Mouse (Mus musculus): ENCODE measurements around the gene Selp.

The Selp gene

DNA sequence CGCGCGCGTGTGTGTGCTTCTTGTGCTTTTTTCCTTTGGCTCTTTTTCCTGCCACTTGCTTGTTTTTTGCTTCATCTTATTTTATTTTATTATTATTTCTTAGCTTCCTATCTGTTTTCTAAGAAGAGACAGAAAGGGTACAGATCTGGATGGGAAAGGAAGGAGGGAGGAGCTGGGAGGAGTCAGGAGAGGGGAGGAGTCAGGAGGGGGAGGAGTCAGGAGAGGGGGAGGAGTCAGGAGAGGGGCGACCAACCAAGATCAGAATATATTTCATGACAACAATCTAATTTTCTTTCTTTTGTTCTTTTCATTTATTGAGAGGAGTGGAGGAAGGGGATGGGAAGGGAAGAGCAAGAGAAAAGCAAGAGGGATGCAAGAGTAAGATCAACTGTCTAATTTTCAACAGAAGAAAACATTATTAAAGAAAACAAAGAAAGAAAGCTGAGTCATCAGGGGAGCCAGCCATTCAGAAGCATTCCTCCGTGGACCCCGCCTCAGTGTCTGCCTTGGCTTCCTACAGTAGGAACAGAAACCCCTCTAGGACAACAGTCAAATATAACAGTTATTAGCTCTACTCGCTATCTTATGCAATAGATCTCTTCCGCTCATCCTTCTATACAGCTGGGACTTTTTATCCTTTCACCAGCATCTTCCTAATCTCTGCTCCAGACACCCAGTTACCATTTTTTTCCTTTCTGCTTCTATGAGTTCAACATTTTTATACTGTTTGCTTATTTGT is 4.3 kb upstream of the Selp start:
- in situ Hi-C loops (cut with MboI; ENCODE audit: low pct_unique_long_range_greater_than_20kb in 1 of 2, low sequenced_read_pairs in 2 of 2, unreplicated experiment in 1 of 2): no loop called here

DNA sequence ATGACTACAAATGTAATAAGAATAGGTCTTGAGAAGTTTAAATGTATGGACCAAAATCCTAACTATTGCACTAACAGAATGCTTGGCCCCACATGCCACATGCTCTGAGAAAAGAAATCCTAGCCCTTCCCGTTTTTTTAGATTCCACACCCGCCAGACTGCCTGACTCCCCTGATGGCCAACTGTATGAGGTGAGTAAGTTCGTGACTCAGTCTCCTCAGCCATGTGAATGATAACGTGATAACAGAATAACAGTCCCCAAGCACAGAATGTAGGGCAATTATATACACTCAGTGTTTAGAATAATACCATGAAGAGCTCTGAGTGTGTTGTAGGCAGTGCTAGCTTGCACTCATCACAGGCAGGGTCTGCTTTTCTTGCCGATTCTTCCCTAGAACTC is 784 bp upstream of the Selp start:
- in situ Hi-C loops (cut with MboI; ENCODE audit: low pct_unique_long_range_greater_than_20kb in 1 of 2, low sequenced_read_pairs in 2 of 2, unreplicated experiment in 1 of 2): no loop called here

DNA sequence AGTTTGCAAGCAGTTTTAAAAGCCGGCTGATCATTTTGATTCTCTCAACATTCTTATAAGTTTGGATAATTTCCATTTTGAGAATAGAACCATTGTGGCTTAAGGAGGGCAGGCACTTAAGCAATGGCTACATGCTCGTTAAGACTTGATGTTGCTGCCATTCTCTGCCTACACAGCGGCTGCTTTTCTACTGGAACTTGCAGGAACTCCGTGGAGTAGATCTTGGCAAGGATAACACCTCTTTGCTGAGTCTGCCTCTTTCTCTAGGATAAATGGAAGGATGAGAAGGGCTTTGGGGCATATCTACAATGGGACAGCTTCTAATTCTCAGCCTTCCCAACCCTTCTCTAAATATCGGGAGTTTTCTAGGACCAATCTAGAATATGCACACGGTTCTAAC is 583 bp downstream of the Selp start:
- in situ Hi-C loops (cut with MboI; ENCODE audit: low pct_unique_long_range_greater_than_20kb in 1 of 2, low sequenced_read_pairs in 2 of 2, unreplicated experiment in 1 of 2): no loop called here

DNA sequence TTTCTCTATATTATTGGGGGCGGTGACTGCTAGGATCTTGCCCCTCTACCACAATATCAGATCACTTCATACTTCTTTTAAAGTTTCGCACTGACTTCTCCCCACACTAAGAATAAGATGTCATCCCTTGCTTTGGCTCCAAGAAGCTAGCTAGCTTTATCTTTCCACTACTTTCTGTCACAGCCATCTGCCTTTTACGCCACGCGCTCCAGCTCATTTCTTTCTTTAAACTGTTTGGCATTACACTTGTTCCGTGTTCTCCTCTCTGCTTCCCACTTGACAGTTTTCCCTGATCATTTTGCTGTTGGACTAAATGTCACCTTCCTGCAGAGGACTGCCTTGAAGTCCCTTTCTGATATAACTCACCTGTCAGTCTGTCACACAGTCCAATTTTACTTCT is 2.8 kb downstream of the Selp start:
- in situ Hi-C loops (cut with MboI; ENCODE audit: low pct_unique_long_range_greater_than_20kb in 1 of 2, low sequenced_read_pairs in 2 of 2, unreplicated experiment in 1 of 2): no loop called here

DNA sequence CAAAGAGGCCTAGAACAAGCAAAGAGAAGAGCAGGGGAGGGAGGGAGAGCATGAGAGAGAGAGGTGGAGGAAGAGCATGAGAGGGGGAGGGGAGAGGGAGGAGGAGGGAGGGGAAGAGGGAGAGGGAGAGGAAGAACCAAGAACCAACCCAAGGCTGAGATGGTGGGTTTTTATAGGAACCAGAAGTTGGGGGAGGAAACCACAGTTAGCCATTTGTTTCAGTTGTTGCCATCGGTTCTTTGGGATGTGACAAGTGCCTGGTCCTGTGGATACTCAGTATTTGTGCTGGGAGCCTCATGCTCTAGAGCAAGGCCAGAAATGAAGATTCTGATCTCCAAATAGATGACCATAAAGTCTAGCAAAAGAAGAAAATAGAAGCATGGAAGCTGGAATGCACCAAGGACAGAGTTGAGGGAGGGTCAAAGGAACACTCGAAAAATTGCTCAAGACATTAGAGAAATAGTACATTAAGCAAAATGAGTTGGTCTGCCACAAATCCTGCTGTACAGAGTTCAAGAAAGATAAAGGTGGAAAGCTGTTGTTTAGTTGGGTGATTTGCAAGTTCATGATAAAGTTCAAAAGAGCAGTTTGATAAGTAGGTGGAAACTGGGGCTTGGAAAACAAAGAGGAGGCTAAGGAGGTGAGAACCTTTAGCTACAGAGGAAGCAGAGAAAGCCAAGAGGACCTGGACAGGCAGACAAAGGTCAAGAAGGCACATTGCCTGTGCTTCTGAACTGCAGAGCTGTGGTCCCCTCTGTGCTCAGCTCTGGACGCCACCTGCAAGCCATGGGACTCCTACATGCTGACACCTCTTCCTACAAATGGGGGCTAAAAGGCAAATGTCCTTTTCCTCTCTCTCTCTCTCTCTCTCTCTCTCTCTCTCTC is 5.1 kb downstream of the Selp start:
- in situ Hi-C loops (cut with MboI; ENCODE audit: low pct_unique_long_range_greater_than_20kb in 1 of 2, low sequenced_read_pairs in 2 of 2, unreplicated experiment in 1 of 2): no loop called here

DNA sequence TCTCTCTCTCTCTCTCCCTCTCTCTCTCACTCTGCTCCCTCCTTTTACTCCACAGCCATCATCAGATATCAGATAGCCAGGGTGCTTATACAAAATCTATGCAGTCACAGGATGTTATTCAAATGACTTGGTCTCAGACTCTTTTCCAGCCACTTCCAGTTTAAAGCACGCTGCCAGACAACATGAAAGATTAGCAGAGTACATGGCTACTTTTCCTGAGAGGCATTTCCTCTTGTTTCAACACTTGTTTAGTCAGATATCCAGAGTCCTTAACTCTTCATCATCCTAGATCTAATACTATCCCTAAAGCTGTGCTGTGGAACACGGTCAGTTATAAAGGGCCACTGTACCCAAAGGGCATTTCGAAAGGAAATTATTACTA is 5.7 kb downstream of the Selp start:
- in situ Hi-C loops (cut with MboI; ENCODE audit: low pct_unique_long_range_greater_than_20kb in 1 of 2, low sequenced_read_pairs in 2 of 2, unreplicated experiment in 1 of 2): no loop called here

- in situ Hi-C loops (cut with MboI; ENCODE audit: low pct_unique_long_range_greater_than_20kb in 1 of 2, low sequenced_read_pairs in 2 of 2, unreplicated experiment in 1 of 2): no loop called here
These were observed 8.8 kb downstream of the Selp start for GRCm38 (mm10) chr1:164123836-164124235.

- in situ Hi-C loops (cut with MboI; ENCODE audit: low pct_unique_long_range_greater_than_20kb in 1 of 2, low sequenced_read_pairs in 2 of 2, unreplicated experiment in 1 of 2): no loop called here
These were observed 14.9 kb downstream of the Selp start for GRCm38 (mm10) chr1:164130013-164130412.

DNA sequence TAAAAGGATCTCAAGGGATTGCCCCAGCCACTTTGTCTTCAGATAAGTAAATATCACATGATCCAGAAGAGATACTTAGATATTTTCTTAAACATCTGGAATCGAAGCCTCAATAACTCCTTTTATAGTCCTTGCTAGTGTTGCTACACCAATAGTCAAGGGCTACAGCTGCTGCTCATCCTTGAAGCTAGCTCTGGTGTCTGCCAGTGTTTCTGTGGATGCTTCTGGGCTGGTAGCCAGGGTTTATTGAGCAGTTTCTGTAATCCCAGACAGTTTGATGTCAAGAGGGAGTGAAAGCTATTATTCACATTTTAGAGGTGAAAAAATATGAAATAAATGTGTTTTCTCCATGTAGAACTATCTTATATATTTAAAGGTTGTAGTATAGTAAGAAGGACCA is 17.5 kb downstream of the Selp start:
- in situ Hi-C loops (cut with MboI; ENCODE audit: low pct_unique_long_range_greater_than_20kb in 1 of 2, low sequenced_read_pairs in 2 of 2, unreplicated experiment in 1 of 2): no loop called here

GRCm38 (mm10) chr1:164134101-164134500 is 19.0 kb downstream of the Selp start:
- in situ Hi-C loops (cut with MboI; ENCODE audit: low pct_unique_long_range_greater_than_20kb in 1 of 2, low sequenced_read_pairs in 2 of 2, unreplicated experiment in 1 of 2): no loop called here

DNA sequence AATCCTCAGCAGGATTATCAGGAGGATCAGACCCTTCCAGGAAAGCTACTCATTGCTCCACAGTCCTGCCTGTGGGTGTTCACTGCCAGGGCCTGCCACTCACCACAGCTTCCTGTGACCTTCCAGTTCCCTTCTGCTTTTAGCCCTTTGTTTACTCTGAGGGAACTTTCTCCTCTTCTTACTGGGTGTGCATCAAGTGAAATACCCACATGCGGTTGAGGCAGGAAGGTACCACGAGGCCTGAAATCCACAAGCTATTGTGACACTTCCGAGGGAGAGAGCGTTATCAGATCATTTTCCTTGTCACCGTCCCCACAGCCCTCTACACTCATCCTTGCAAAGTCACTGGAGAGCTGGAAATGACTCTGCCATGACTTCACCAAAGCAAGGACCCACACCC is 20.3 kb downstream of the Selp start:
- in situ Hi-C loops (cut with MboI; ENCODE audit: low pct_unique_long_range_greater_than_20kb in 1 of 2, low sequenced_read_pairs in 2 of 2, unreplicated experiment in 1 of 2): no loop called here

DNA sequence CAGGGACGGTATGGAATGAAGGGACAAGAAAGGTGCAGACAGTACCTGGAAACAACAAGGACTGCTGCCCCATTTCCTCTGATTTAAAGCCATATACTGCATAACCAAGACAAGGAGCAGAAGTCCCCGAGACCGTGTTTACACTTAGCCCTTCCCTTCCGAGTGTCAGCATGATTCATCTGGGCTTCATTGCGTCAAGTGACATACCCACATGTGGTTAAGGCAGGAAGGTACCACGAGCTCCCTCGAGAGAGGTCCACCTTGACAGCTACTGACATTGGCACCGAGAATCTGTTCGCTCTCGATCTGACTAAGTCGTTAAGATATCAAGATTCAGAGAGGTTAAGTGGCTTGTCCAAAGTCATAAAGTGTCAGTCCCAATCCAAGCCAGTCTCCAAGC is 20.9 kb downstream of the Selp start:
- in situ Hi-C loops (cut with MboI; ENCODE audit: low pct_unique_long_range_greater_than_20kb in 1 of 2, low sequenced_read_pairs in 2 of 2, unreplicated experiment in 1 of 2): no loop called here

DNA sequence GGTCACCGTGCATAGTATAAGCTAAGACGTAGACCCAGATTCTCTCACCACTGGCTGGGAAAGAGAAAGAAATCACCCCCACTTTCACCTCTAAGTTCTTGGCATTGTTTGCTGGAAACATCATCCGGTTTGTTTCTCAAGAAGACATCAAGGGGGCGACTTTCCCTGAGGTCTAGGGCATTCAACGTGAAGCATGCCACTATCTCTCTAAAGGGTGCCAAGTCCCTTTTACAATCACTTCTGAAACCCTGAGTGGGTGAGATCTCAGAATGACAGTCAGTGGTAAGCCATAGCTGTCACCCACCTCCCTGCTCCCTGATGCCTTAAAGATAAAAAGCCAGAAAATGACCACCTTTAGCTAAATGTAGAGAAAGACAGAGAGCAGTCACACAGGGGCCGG is 21.6 kb downstream of the Selp start:
- in situ Hi-C loops (cut with MboI; ENCODE audit: low pct_unique_long_range_greater_than_20kb in 1 of 2, low sequenced_read_pairs in 2 of 2, unreplicated experiment in 1 of 2): no loop called here

GRCm38 (mm10) chr1:164138365-164139130 is 23.5 kb downstream of the Selp start:
- in situ Hi-C loops (cut with MboI; ENCODE audit: low pct_unique_long_range_greater_than_20kb in 1 of 2, low sequenced_read_pairs in 2 of 2, unreplicated experiment in 1 of 2): no loop called here

DNA sequence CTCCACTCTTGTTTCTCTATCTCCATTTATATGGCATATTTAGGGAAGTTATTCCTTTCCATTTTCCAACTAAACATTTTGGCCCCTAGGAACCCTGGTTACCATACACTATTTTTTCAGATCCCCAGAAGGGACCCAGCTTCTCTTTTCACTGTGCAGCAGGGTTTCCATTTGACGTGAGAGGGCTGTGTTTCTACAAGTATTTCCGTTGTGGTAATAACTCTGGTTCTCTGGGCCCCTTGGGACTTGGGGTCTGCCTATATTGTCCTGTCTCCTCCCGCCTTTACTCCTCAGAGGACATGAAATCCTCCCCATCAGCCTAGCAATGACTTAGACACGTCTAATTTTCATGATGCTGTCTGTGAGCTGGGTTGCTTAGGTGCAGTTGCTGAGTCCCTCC is 24.4 kb downstream of the Selp start:
- in situ Hi-C loops (cut with MboI; ENCODE audit: low pct_unique_long_range_greater_than_20kb in 1 of 2, low sequenced_read_pairs in 2 of 2, unreplicated experiment in 1 of 2): no loop called here

GRCm38 (mm10) chr1:164149083-164149482 is 34.0 kb downstream of the Selp start:
- in situ Hi-C loops (cut with MboI; ENCODE audit: low pct_unique_long_range_greater_than_20kb in 1 of 2, low sequenced_read_pairs in 2 of 2, unreplicated experiment in 1 of 2): no loop called here

DNA sequence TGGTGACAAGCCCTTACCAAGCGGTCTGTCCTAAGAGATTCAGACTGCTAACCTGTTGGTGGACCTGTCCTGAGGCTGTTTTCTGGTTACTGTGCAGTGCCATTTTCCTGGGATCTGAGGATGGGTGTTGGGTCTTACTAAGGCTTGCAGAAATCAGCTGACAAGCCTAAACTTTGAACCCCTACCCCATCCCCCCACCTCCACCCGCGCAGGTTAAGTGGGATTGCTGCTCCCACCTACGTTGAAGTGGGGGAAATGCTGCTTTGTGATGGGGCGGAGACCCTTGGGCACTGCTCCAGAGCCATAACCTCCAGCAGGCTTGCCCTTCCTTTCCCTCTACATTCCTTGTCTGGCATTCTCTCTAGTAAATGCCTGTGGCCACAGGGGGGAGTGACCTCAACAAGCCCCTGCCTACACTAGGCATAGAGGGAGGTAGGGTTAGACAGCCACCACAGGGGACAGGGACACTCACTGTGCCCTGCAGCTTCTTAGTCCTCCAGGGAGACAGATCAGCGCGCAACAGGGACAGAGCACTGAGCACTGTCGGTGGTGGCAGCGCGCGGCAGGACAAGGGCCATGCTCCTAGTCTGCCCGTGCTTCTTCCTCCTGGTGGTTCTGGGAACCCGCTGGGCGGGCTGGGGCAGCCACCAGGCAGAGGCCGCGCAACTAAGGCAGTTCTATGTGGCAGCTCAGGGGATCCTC is 36.5 kb downstream of the Selp start, which contains the start of gene F5:
Gene F5, plus strand, starts transcription at position 452 of the 702 bp plus-strand sequence.
- in situ Hi-C loops (cut with MboI; ENCODE audit: low pct_unique_long_range_greater_than_20kb in 1 of 2, low sequenced_read_pairs in 2 of 2, unreplicated experiment in 1 of 2): no loop called here

DNA sequence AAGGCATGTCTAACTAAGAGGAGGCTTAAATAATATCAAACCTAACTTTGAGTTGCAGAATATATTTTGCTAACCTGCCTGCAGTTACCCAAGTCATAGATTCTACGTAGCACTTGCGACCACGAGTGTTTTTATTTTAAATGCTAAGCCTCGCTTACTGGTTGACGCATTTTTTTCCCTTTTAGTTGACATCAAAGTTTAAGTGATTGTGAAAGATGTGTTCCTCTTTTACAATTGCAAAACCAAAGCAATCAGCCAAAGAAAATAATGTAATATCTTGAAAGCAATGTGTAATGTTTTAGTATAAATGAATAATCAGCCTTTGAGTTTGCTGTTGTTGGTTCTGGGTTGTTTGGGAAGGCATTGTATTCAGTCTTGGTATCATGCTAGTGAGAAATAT is 37.8 kb downstream of the Selp start:
- in situ Hi-C loops (cut with MboI; ENCODE audit: low pct_unique_long_range_greater_than_20kb in 1 of 2, low sequenced_read_pairs in 2 of 2, unreplicated experiment in 1 of 2): no loop called here

DNA sequence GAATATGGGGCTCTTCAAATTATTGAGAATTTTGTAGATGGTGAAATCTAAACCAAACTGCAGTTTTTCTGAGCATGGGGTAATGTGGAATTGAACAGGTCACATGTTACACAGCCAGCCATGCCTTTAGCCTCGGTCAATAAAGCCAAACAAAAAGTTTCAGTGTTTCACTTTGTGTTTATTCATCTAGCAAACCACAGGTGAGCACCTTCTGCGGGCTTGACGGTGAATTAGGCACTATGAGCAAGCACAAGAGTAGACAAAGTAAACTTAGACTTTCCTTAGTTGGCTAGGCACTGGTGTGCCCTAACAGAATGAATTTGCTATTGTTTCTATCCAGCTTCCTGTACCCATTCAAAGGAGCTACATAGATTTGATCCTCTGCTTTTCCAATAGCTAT is 39.9 kb downstream of the Selp start:
- in situ Hi-C loops (cut with MboI; ENCODE audit: low pct_unique_long_range_greater_than_20kb in 1 of 2, low sequenced_read_pairs in 2 of 2, unreplicated experiment in 1 of 2): no loop called here

Measured in mouse embryonic stem cell (cell line).